Mouse (Mus musculus) yolk sac, embryonic 10.5 days (tissue): ENCODE data around the gene Thbs1.
A peak's percentile ranks its signal among the peaks of the same experiment; 100 is the strongest.
"Not testable (repeated sequence)": the region's sequence is repeated elsewhere in the genome, so short reads cannot be mapped to it uniquely, and the experiment has no call there.

ENCODE experiments used
- DNase-seq: peaks from one replicate; pipeline ENCODE4 v3.0.0-alpha.2; 2017; ENCODE audit warnings: low spot score

The Thbs1 gene

DNA sequence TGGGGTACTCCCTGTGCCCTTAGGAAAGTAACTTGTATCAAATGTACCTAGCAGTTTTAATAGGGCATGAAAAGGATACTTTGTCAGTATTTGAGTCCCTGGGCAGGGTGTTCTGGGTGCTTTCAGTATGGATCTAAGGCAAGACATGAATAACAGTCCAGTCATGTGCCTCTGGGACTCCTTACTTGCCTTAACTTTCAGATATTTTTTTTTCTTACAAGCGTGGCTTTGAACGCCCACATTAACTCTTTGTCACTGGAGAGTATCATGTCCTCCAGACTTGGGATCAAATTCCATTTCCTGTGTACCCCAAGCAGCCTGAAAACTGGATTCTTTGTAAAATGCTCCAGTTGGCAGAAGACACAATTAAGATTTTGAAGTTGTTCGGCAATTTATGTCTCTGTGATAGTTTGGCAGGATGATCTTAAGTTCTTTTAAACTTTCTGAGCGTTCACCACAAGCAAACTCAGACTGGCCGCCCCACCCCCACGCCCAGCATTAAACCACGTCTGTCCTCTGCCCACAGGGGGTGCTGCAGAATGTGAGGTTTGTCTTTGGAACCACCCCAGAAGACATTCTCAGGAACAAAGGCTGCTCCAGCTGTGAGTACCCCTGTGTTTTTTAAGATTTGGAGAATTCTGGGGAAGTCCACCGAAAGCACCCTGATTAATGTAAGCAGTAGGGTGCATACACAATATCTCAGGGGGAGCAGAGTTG, 2.3 kb downstream of the Thbs1 start:
- DNase-seq = peak; percentile 19

DNA sequence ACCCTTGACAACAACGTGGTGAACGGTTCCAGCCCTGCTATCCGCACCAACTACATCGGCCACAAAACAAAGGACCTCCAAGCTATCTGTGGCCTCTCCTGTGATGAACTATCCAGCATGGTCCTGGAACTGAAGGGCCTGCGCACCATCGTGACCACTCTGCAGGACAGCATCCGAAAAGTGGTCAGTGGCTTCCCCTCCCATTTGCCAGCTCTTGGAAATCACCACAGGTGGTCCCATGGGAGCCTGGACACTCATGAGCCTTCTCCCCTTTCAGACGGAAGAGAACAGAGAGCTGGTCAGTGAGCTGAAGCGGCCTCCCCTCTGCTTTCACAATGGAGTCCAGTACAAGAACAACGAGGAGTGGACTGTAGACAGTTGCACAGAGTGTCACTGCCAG, 3.0 kb downstream of the Thbs1 start:
- no peak for DNase-seq

DNA sequence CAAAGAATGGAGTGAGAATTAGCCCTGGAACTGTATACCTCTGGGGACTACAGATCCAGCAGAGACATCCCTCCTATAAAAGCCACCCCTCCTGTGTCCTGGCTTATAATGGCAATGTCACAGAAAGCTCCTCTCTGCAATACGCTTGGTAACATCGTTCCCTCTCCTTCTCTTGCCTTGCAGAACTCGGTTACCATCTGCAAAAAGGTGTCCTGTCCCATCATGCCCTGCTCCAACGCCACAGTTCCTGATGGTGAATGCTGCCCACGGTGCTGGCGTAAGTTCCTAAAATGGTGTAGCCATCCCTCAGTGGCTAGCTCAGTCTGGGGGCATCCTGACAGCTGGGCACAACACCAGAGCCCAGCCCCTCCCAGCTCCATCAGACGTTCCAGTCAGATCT, 4.0 kb downstream of the Thbs1 start:
- no peak for DNase-seq

DNA sequence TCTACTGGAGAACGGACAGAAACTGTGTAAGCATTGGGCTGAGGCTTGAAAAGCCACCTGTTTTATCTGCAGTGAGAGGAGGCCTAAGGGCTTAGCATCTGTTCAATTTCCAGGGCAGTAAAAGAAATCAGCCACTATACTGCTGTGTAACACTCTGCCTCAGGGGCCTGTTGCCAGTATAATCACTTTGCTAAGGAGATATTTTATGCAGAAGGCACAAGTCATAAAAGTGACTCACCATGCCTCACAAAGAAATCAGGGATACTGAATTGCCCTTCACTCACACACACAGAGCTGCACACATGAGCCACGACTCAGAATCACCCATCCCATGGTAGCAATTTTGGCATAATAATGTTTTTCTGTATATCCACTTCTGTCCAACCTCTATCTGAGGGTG, 4.5 kb downstream of the Thbs1 start:
- no peak for DNase-seq

DNA sequence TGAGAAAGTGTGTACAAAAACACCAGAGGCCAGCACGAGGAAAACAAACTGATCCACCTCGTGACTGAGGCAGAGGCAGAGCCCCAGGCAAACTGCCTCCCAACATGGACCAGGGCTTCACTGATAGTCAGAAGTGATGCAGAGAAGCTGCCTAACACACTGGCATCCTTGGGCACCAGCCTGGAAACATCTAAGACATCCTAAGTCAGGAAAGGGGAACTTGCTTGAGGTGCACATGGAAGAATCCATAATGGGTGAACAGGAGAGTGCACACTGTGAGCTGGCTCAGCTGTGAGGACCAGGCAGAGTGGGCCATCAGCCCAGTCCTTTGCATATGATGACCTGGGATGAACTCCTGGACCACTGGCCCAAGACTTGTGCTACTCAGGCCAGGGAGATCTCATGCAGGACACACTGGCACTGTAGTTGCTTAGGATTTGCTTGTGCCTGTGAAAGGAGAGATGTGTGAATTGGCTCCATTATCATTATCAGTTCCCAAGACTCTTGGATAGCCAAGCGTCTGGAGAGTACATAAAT, 5.1 kb downstream of the Thbs1 start:
- no peak for DNase-seq

DNA sequence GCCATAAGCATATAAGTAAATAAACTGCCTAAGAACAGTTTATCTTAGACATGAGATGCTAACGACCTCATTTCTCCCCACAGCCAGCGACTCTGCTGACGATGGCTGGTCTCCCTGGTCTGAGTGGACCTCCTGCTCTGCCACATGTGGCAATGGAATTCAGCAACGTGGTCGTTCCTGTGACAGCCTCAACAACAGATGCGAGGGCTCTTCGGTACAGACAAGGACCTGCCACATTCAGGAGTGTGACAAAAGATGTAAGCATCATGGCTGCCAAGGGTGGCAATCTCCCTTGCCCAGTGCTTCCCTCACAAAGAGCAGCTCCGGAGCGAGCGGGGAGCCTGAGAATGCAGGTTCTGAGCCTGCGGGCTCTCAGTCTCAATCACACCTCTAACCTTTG, 5.7 kb downstream of the Thbs1 start:
- peak; percentile 12 for DNase-seq

DNA sequence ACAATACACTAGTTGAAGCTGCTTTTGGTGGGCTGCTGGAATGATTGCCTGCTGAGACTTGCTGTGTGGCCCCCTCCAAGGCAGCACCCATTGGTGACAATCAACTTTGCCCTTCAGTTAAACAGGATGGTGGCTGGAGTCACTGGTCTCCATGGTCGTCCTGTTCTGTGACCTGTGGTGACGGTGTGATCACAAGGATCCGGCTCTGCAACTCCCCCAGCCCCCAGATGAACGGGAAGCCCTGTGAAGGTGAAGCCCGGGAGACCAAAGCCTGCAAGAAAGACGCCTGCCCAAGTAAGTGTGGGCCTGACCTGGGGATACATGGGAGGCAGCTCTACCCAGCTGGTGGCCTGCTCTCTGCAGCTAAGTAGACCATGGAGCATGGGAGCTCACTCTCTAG, 6.4 kb downstream of the Thbs1 start:
- no peak for DNase-seq

DNA sequence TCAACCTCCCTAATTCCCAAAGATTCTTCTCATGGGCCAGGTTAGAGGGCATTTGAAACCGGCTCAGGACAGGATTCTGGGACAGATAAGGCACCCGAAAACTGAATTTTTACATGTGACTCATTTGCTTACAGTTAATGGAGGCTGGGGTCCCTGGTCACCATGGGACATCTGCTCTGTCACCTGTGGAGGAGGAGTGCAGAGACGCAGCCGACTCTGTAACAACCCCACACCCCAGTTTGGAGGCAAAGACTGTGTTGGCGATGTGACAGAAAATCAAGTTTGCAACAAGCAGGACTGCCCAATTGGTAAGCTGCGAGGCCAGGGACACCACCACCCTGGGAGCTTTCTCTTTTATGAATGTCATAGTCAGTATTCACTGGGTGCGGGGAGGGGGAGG, 6.8 kb downstream of the Thbs1 start:
- no peak for DNase-seq

DNA sequence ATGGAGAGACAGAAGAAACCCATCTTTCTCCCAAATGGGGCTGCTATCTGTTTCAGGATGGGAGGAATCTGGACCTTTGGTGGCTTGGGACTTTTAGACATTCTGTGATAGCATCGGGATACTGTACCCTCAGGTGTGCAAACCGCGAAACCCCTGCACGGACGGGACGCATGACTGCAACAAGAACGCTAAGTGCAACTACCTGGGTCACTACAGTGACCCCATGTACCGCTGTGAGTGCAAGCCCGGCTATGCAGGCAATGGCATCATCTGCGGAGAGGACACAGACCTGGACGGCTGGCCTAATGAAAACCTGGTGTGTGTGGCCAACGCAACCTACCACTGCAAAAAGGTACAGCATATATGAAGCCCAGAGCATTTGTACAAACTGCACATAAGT, 8.0 kb downstream of the Thbs1 start:
- DNase-seq = no peak

DNA sequence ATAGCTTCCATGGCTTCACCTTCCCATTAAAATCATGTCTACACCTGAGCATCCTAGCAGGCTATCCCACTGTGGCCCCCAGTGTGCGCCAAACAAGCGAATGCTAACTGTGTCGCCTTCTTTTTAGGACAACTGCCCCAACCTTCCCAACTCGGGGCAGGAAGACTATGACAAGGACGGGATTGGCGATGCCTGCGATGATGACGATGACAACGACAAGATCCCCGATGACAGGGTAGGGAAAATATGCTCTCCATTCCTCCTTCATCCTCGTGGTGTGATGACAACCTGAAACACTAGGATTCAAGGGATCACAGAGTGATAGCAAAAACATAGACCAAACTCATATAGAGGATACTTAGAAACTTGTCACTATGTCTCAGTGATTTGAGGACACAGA, 8.4 kb downstream of the Thbs1 start:
- DNase-seq = no peak

DNA sequence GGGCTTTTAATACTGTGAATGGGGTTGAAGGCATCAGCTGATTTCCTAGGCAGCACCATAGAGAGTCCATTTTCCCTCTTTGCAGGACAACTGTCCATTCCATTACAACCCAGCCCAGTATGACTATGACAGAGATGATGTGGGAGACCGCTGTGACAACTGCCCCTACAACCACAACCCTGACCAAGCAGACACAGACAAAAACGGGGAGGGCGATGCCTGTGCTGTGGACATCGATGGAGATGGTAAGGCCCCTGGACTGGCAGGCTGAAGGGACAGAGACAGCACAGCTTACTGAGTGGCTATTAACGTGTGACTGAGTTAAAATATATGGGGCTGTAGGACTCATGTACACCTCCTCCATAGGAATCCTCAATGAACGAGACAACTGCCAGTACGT, 9.1 kb downstream of the Thbs1 start:
- DNase-seq = no peak

DNA sequence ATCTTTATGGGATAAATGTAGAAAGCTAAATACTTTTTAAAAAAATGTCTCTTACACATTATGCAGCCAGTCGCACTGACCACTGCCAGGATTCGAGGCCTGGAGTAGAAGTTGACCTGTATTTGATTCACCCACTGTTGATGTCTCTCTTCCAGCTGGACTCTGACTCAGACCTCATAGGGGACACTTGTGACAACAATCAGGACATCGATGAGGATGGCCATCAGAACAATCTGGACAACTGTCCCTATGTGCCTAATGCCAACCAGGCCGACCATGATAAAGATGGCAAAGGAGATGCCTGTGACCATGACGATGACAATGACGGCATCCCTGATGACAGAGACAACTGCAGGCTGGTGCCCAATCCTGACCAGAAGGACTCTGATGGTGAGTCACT, 10.6 kb downstream of the Thbs1 start:
- DNase-seq = no peak

DNA sequence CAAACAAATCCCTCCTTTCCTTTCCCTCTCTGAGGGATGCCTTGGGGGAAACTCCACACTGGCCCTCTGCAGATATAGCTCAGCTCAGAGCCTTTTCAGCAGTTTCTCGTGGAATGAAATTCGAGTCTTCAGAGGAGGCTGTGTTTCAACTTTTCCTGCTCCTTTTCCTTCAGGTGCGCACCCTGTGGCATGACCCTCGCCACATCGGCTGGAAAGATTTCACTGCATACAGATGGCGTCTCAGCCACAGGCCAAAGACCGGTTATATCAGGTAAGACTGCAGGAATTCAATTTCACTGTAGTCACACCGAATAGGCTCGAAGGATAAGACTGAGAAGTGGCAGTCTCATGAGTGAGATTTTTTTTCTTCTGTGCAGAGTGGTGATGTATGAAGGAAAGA, 12.1 kb downstream of the Thbs1 start:
- DNase-seq = no peak

DNA sequence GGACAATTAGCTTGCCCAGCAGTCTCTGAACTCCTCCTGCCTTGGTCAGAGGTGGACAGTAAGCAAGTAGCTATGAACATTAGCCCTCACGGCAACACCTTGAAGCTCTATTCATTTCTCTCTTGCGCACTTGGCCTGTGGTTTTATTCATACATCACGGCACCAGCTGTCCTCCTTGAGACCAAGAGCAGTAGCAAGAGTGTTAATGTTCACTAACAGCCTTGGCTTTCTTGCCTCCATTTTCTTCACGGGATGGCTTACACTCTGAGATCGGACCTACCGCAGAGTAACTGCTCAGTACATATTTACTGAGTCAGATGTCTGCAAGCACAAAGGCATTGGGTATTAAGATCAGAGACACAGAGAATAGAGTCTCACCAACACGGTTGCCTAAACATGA, 12.8 kb downstream of the Thbs1 start:
- no peak for DNase-seq

DNA sequence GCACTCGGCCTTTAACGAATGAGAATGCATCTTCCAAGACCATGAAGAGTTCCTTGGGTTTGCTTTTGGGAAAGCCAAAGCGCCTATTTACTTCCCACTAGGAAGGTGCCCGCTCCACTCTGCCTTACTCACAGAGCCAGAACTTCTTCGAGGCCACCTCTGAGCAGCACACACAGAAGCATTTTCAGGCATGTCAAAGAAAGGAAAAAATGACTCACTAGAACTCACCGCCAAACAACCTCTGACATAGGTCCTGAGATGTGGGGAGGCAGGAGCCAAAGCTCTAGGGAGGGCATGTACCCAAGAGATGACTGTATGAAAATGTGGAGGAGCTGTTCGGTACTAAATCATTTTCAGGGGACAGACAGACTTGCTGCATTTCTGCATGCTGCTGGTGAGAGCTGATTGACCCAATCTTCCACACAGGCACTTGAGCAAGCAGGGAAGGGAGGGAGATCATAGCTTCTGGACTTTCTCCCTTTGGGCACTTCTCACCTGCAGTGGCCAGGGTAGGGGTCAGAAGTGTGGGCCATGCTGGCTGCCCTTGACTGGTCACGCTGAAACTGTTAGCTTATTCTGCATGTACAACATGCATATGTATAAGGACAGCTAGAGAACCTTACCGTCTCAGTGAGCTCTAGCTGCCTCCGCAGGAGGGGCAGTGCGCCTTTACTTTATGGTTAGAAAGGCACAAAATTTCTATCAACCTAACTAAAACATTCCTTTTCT, 13.7 kb downstream of the Thbs1 start:
- no peak for DNase-seq

DNA sequence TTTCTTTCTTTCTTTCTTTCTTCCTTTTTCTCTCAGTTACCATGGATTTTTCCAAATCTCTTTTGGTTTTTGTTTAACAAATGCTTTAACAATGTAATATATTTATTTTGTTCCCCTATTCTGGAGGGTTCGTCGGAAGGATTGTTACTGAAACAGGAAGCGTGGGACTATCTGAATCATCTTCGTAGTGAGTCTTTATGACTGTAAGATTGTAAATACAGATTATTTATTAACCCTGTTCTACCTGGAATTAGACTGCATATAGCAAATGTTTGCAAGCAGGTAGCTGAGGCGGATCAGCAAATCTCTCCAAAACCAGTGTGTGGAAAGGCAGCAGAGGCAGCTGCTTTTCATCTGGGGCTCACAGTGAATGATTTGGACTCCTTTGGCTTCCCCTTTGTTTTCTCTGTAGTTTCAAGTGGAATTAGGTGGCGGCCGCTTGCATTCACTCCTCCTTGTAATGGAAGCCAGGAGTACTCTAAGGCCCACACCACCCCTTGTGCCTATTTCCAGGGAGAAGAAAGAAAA, 14.3 kb downstream of the Thbs1 start:
- DNase-seq = no peak

DNA sequence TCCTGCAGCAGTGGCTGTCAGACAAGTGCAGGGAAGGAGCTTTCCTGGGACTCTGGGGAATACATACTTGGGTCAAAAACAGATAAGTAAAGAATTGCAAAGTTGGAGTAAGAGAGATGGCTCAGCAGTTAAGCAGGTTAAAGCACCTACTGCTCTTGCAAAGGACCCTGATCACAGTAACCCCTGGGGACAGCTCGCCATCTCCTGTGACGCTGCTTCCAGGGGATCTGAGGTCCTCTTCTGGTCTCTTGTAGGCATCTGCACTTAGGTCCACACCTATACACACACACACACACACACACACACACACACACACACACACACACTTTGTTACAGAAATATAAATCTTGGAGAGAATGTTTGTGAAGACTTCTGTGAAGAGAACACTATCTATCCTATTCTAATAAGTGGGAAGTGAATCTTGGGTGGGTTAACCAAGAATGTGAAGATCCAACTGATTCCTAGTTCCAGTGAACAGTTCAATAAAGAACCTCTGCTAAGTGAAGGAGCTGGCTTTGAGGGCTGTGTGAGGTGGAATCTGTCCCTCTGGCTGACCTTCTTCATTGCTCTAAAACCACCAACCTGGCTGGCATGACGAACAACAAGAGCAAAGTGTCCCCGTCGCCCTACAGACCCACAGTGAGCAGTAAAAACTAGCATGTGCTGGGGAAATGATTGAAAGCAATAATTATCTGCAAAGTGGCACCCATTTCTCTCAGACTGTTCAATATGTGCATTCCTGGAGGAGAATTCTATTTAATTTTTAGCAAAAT, 16.0 kb downstream of the Thbs1 start:
- no peak for DNase-seq

DNA sequence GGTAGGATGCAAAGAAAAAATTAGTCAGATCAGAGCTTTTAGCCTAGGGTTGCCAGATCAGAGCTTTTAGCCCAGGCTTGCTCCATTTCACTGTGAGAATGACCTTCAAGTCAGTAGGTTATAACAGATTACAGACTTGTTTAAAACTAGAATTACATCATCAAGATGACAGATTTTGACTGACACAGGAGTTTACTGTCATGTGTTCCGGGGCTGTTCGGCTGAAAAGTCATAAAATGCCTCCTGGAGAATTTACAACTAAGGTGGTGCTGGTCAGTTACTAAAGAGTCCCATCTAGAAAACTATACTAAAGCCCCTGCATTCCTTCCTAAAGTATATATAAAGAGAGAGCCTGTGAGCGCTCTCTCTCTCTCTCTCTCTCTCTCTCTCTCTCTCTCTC, 16.6 kb downstream of the Thbs1 start:
- no peak for DNase-seq

DNA sequence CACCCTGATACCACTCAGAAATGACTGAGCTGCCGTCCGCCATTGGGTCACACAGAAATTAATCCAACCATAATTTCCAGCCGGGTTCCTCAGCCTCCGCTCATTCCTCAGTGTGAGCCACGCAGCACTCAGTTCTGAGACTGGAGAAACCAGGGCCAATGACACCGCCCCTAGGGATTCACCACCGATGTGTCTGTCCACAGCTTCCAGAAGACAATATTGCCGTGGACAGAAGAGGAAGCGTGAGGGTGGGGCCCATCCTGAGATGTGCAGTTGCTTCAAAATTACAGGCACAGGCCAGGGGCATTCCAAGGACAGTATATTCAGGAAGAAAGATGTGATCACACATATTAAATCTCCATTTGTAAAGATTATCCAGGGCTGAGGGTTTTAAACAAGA, 25.4 kb downstream of the Thbs1 start:
- DNase-seq = no peak

DNA sequence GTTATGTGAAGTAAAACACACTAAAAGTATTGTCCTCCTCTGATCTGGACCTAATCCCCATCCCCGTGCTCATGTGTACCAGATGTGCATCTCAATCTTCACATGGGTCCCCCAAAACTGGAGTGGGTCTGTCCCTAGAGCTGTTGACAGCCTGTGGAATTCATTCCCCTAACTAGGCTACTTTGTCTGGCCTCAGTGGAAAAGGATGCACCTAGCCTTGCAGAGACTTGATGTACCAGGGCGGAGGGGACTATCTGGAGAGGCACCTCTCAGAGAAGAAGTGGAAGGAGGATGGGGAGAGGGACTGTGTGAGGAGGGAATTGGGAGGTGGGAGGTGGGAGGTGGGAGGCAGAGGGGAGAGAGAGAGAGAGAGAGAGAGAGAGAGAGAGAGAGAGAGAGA, 26.1 kb downstream of the Thbs1 start:
- DNase-seq = no peak

DNA sequence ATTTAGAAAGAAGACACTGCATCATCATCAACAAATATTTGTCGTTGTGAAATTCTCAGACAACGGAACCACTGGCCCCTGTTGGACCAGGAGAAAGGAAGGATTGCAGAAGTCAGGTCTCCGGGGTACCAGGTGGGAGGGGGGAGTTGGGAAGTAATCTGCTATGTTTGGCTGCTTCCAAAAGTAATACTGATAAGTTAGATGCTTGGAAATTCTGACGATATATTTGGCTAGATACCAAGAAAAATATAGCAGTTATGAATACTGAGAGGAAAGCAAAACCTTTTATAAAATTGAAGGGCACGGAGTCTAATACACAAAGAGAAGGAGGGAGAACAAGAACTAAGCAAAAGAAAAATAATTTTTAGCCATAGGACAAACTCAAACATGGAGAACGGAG, 27.6 kb downstream of the Thbs1 start:
- DNase-seq = no peak

DNA sequence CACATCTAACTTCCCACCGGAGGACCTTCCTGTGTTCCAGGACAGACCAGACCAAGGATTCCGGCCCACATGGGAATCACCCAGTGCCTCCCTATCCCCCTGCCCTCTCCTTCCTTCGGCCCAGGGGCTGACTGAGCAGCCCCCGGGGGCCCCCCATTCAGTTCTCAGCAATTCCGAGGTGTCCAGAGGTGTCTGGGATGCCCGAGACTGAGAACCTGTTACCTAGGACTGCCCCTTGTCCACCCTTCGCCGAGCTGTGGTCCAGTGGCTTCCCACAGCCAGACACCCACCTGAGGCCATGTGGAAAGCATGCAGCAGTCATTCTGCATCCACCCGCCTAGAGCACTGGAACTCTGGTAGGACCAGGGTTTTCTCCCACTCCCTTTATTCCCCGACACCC, 30.0 kb downstream of the Thbs1 start:
- no peak for DNase-seq

DNA sequence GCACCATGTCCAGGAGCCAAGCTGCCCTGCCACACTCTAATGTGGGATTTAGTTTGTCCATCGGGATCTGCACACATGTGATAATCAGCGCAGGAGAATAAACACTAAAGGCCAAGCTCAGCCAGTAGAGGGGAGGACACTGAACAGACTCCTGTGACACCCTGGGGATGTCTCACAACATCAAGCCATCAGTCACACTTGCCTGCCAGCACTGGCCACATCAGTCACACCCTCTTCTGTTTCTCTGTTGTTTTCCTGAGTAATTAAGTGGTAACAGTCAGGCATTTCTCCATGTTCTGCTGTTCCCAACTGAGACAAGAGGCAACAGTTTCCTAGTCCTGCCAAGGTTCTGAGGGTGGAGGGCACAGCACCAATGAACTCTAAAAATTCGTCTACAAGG, 36.1 kb downstream of the Thbs1 start:
- DNase-seq = not testable (repeated sequence)
